Mouse (Mus musculus) right cerebral cortex, postnatal 14 days (tissue): ENCODE results near the gene Mas1.
A peak's percentile ranks its signal among the peaks of the same experiment; 100 is the strongest.

Experiments used
- DNase-seq: peaks from one replicate; pipeline ENCODE4 v3.0.0; 2022

Gene Mas1

GRCm38 (mm10) chr17:12872275-12873028 is 4.5 kb upstream of the Mas1 start:
- DNase-seq: no peak

GRCm38 (mm10) chr17:12868640-12869039 is 697 bp upstream of the Mas1 start:
- no peak for DNase-seq

GRCm38 (mm10) chr17:12866853-12867252 is 1.1 kb downstream of the Mas1 start:
- DNase-seq: peak; percentile 44

GRCm38 (mm10) chr17:12865407-12865806 is 2.5 kb downstream of the Mas1 start:
- DNase-seq: no peak

- DNase-seq: no peak
These were observed 3.8 kb downstream of the Mas1 start for GRCm38 (mm10) chr17:12864111-12864510.

- DNase-seq: no peak
These were observed 8.9 kb downstream of the Mas1 start for GRCm38 (mm10) chr17:12859006-12859520.

GRCm38 (mm10) chr17:12858072-12858471 is 9.9 kb downstream of the Mas1 start:
- DNase-seq: no peak

GRCm38 (mm10) chr17:12857395-12857794 is 10.5 kb downstream of the Mas1 start:
- DNase-seq: no peak

GRCm38 (mm10) chr17:12854386-12854785 is 13.6 kb downstream of the Mas1 start:
- DNase-seq: no peak

- no peak for DNase-seq
These were observed 14.1 kb downstream of the Mas1 start for GRCm38 (mm10) chr17:12853821-12854220.

GRCm38 (mm10) chr17:12851689-12852088 is 16.3 kb downstream of the Mas1 start:
- no peak for DNase-seq

- peak; percentile 53 for DNase-seq
These were observed 18.1 kb downstream of the Mas1 start for GRCm38 (mm10) chr17:12849778-12850382.

- DNase-seq: no peak
These were observed 20.2 kb downstream of the Mas1 start for GRCm38 (mm10) chr17:12847736-12848135.

- DNase-seq: peak; percentile 41
These were observed 21.5 kb downstream of the Mas1 start for GRCm38 (mm10) chr17:12846474-12846873.

- DNase-seq: no peak
These were observed 22.1 kb downstream of the Mas1 start for GRCm38 (mm10) chr17:12845862-12846261.

GRCm38 (mm10) chr17:12844540-12844939 is 23.4 kb downstream of the Mas1 start:
- DNase-seq: no peak

GRCm38 (mm10) chr17:12843826-12844225 is 24.1 kb downstream of the Mas1 start:
- no peak for DNase-seq

GRCm38 (mm10) chr17:12839475-12840267 is 28.3 kb downstream of the Mas1 start:
- no peak for DNase-seq

- no peak for DNase-seq
These were observed 32.2 kb downstream of the Mas1 start for GRCm38 (mm10) chr17:12835738-12836137.

- DNase-seq: no peak
These were observed 33.1 kb downstream of the Mas1 start for GRCm38 (mm10) chr17:12834826-12835225.

GRCm38 (mm10) chr17:12834317-12834716 is 33.6 kb downstream of the Mas1 start:
- DNase-seq: no peak

- DNase-seq: no peak
These were observed 35.3 kb downstream of the Mas1 start for GRCm38 (mm10) chr17:12832657-12833056.

- no peak for DNase-seq
These were observed 35.7 kb downstream of the Mas1 start for GRCm38 (mm10) chr17:12832231-12832630.

- no peak for DNase-seq
These were observed 37.6 kb downstream of the Mas1 start for GRCm38 (mm10) chr17:12830351-12830750.
